Mouse (Mus musculus) liver, embryonic 14.5 days (tissue): ENCODE measurements at regions not wholly inside any gene's neighbourhood (a gene's known extent, or its start where the extent isn't known, plus 50 kb on each side); places are given as distances from the start of the nearest gene placed in this dataset.

Experiments used
- ATAC-seq: fragments of 200-750 bp; cut with Nextera tagmentation; 2 replicates; pipeline ENCODE4 v1.8.0; 2017; ENCODE audit warnings: moderate number of reproducible peaks, mild to moderate bottlenecking, moderate library complexity; ENCODE audit not compliant: insufficient read depth
- DNase-seq, 3 experiments: peaks; one replicate each; pipeline ENCODE4 v3.0.0-alpha.2; 2012 to 2013; ENCODE audit warnings: low read depth in 3 of 3, low spot score in 3 of 3
- H3K27ac ChIP-seq: fragments of 300-500 bp; sonication (generic); 2 replicates; pipeline ENCODE4 v1.5.1; 2014; ENCODE audit warnings: moderate library complexity, mild to moderate bottlenecking, control low read depth, inconsistent platforms
- H3K27me3 ChIP-seq: fragments of 300-500 bp; sonication (generic); 2 replicates; pipeline ENCODE4 v1.6.1; 2014; ENCODE audit warnings: mild to moderate bottlenecking, low read length, moderate library complexity; ENCODE audit not compliant: control insufficient read depth, insufficient read depth
- H3K36me3 ChIP-seq: fragments of 300-500 bp; sonication (generic); replicated peaks from 2 replicates; pipeline ENCODE4 v1.6.1; 2014; ENCODE audit warnings: low read depth; ENCODE audit not compliant: control insufficient read depth, insufficient read depth
- H3K4me1 ChIP-seq, 2 experiments: fragments of 200-500 bp in 1 of 2; fragments of 300-500 bp in 1 of 2; sonication (generic) in 1 of 2; replicated peaks; 2 replicates each; pipeline ENCODE4 v1.6.1; 2012 to 2014; ENCODE audit warnings: antibody characterized with exemption in 1 of 2, inconsistent platforms in 1 of 2, low read length in 1 of 2; ENCODE audit not compliant: control insufficient read depth in 2 of 2, insufficient read depth in 2 of 2
- H3K4me2 ChIP-seq: fragments of 300-500 bp; sonication (generic); 2 replicates; pipeline ENCODE4 v1.6.1; 2014; ENCODE audit warnings: low read depth, mild to moderate bottlenecking, control low read depth, moderate library complexity
- H3K4me3 ChIP-seq, 2 experiments: fragments of 200-500 bp in 1 of 2; fragments of 300-500 bp in 1 of 2; sonication (generic) in 1 of 2; 2 replicates each; pipeline ENCODE4 v1.5.1; 2012 to 2014; ENCODE audit warnings: low read depth in 2 of 2, low read length in 2 of 2, mild to moderate bottlenecking in 2 of 2, control low read depth in 1 of 2, inconsistent platforms in 1 of 2, moderate library complexity in 1 of 2; ENCODE audit not compliant: insufficient read depth in 1 of 2
- H3K9ac ChIP-seq: fragments of 300-500 bp; sonication (generic); replicated peaks from 2 replicates; pipeline ENCODE4 v1.6.1; 2014; ENCODE audit warnings: mild to moderate bottlenecking, control low read depth, moderate library complexity
- H3K9me3 ChIP-seq: fragments of 300-500 bp; sonication (generic); 2 replicates; pipeline ENCODE4 v1.6.1; 2016; ENCODE audit warnings: low read length, mixed read lengths; ENCODE audit not compliant: control insufficient read depth
- CTCF ChIP-seq: IDR thresholded peaks from 2 replicates; pipeline ENCODE4 v1.5.1; 2016; ENCODE audit warnings: antibody characterized with exemption, low read depth, control low read depth
- EP300 ChIP-seq: IDR thresholded peaks from 2 replicates; pipeline ENCODE4 v1.6.1; 2016; ENCODE audit warnings: antibody characterized with exemption, low read depth
- WGBS: fragments of 180-500 bp; shearing (Covaris S2); extraction: QIAGEN DNeasy Blood & Tissue Kit; methylation state at CpG from one replicate; pipeline ENCODE4 v1.1.7; 2014; ENCODE audit not compliant: insufficient replicate concordance; 5-methylcytosine and 5-hydroxymethylcytosine counted together

- Histone ChIP-seq H3K4me2 (no peak overlapping the region), H3K4me1 (no peaks in the 10 kb centered on the region), H3K9ac (no peak overlapping the region), H3K9me3 (no peaks in the 10 kb centered on the region), H3K36me3 (no peaks in the 10 kb centered on the region), H3K27me3 (no peaks in the 10 kb centered on the region), H3K27ac (no peak overlapping the region), H3K4me3 (no peak overlapping the region)
- 57% methylated on average over 4 of the region's 4 CpGs for WGBS
- ATAC-seq (no peak), DNase-seq (no peak)
- TF ChIP-seq CTCF: no peak
- TF ChIP-seq EP300: no peak
These were observed 677.6 kb upstream of the Vstm2b start for GRCm38 (mm10) chr7:40220549-40220948.

GRCm38 (mm10) chr7:40245188-40245587, 652.9 kb upstream of the Vstm2b start:
- H3K4me2 ChIP-seq: no peak overlapping the region
- H3K36me3 ChIP-seq: no peaks in the 10 kb centered on the region
- ATAC-seq: no peak
- TF ChIP-seq CTCF (no peak), EP300 (no peak)
- H3K27ac ChIP-seq: no peak overlapping the region
- no peaks in the 10 kb centered on the region for H3K9me3 ChIP-seq
- 66% methylated on average over 8 of the region's 8 CpGs for WGBS
- H3K4me3 ChIP-seq: no peak overlapping the region
- no peaks in the 10 kb centered on the region for H3K27me3 ChIP-seq
- no peaks in the 10 kb centered on the region for H3K4me1 ChIP-seq
- no peak overlapping the region for H3K9ac ChIP-seq
- no peak for DNase-seq

GRCm38 (mm10) chr7:40248521-40248920, 649.6 kb upstream of the Vstm2b start:
- no peak for DNase-seq
- H3K36me3 ChIP-seq: no peaks in the 10 kb centered on the region
- H3K9me3 ChIP-seq: no peaks in the 10 kb centered on the region
- H3K27ac ChIP-seq: no peak overlapping the region
- H3K27me3 ChIP-seq: no peaks in the 10 kb centered on the region
- no peak overlapping the region for H3K9ac ChIP-seq
- ATAC-seq: no peak
- H3K4me1 ChIP-seq: no peaks in the 10 kb centered on the region
- 43% methylated on average over 2 of the region's 2 CpGs for WGBS
- no peak overlapping the region for H3K4me3 ChIP-seq
- H3K4me2 ChIP-seq: no peak overlapping the region
- TF ChIP-seq CTCF (no peak), EP300 (no peak)

- 40% methylated on average over 2 of the region's 2 CpGs for WGBS
- H3K27ac ChIP-seq: no peak overlapping the region
- no peak overlapping the region for H3K9ac ChIP-seq
- H3K4me3 ChIP-seq: no peak overlapping the region
- TF ChIP-seq CTCF (no peak), EP300 (no peak)
- no peak overlapping the region for H3K4me2 ChIP-seq
- H3K27me3 ChIP-seq: no peaks in the 10 kb centered on the region
- no peaks in the 10 kb centered on the region for H3K36me3 ChIP-seq
- ATAC-seq (no peak), DNase-seq (no peak)
- no peaks in the 10 kb centered on the region for H3K4me1 ChIP-seq
- no peaks in the 10 kb centered on the region for H3K9me3 ChIP-seq
These were observed 644.6 kb upstream of the Vstm2b start for GRCm38 (mm10) chr7:40253486-40253885.

GRCm38 (mm10) chr7:40257733-40258376, 640.3 kb upstream of the Vstm2b start:
- H3K4me2 ChIP-seq: no peak overlapping the region
- H3K4me1 ChIP-seq: no peaks in the 10 kb centered on the region
- no peak overlapping the region for H3K9ac ChIP-seq
- 33% methylated on average over 1 of the region's 1 CpGs for WGBS
- H3K27ac ChIP-seq: no peak overlapping the region
- H3K4me3 ChIP-seq: no peak overlapping the region
- no peaks in the 10 kb centered on the region for H3K27me3 ChIP-seq
- no peaks in the 10 kb centered on the region for H3K9me3 ChIP-seq
- no peaks in the 10 kb centered on the region for H3K36me3 ChIP-seq
- ATAC-seq (no peak), DNase-seq (no peak)
- TF ChIP-seq CTCF (no peak), EP300 (no peak)
